Mouse (Mus musculus) cerebellum, adult 18-20 months (tissue): Measurements from ENCODE around the gene Cdipt.
A peak's percentile ranks its signal among the peaks of the same experiment; 100 is the strongest.

Source experiments
- DNase-seq, 2 experiments: peaks; one replicate each; pipeline ENCODE4 v3.0.0; 2021

Cdipt gene

GRCm38 (mm10) chr7:127013385-127013784 is 37.7 kb downstream of the Cdipt start:
- DNase-seq: no peak

- peak; percentile 70 to 73 for DNase-seq
Observed at GRCm38 (mm10) chr7:127014320-127014719, 38.6 kb downstream of the Cdipt start, which contains the start of gene Mvp. Mvp (minus strand) TSS chr7:127014621.

GRCm38 (mm10) chr7:127014993-127015392 is 39.3 kb downstream of the Cdipt start:
- no peak for DNase-seq

GRCm38 (mm10) chr7:127016081-127016480 is 40.4 kb downstream of the Cdipt start:
- peak; percentile 63 to 74 for DNase-seq

- no peak for DNase-seq
Observed at GRCm38 (mm10) chr7:127016481-127016485, 40.6 kb downstream of the Cdipt start, which contains the start of gene Pagr1b. Pagr1b (minus strand) TSS chr7:127016484.

DNA sequence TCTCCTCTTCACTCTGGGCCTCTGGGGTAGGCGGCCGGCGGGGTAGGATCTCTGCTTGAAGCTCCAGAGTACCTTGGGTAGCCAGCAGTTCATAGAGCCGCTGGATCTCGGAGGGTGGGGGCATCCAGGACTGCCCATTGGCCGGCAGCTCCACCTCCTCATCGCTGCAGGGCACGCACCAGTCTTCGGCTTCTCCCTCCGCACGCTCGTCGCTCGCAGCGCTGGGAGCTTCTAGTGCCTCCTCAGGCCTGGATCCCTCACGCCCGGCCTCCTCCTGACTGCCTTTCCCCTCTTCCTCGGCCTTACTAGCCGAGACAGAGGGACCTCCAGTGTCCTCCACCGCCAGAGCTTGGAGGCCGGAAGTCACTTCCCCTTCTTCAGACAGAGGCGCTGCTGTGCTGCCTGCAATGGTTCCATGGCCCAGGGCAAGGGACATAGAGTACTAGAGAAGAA is 40.8 kb downstream of the Cdipt start:
- DNase-seq: peak; percentile 69 to 72

- DNase-seq: peak; percentile 97 to 98
Observed at GRCm38 (mm10) chr7:127016971-127017949, 41.5 kb downstream of the Cdipt start, which contains the start of gene Pagr1a. Pagr1a (minus strand) TSS chr7:127017352.

GRCm38 (mm10) chr7:127017950-127018345 is 42.2 kb downstream of the Cdipt start:
- no peak for DNase-seq

GRCm38 (mm10) chr7:127018416-127019305 is 42.9 kb downstream of the Cdipt start:
- DNase-seq: peak in 1 of 2 experiments; percentile 43

GRCm38 (mm10) chr7:127019306-127019960 is 43.7 kb downstream of the Cdipt start:
- peak in 1 of 2 experiments; percentile 48 for DNase-seq

GRCm38 (mm10) chr7:127020031-127020430 is 44.3 kb downstream of the Cdipt start:
- peak; percentile 55 to 61 for DNase-seq

- DNase-seq: peak in 1 of 2 experiments; percentile 60
Observed at GRCm38 (mm10) chr7:127020491-127020890, 44.8 kb downstream of the Cdipt start.

DNA sequence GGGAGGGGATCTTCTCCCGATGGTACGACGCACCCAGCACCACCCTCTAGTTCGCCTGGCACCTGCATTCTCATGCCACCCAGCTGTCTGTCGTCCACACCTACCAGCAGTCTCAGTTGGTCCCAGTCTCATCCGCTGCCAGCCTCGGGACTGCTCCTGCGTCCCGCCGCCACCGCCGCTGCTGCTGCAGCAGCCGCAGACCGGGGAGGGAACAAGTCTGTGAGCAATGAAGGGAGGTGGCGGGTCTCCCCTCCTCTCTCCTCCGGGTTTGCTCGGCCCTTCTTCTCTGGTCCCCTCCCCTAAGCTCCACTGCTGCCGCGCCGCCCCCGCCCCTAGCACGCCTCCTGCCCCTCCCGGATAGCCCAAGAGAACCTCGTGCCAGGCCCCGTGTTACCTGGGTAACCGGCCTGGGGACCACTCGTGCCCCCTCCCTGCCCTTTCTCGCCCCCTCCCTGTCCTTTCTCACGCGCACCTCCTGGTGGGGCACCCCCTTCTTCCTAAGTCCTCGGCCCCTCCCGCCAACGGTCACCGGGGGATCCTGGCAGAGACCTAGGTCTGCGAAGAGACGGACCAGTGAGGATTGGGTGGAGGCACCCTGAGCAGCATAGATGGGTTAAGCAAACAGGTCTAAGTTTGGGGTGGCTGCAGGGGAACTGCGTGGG is 45.3 kb downstream of the Cdipt start, which contains the start of the genes Gm42742 and Prrt2:
Gene Gm42742 (minus strand): TSS at position 197 of the 662 bp plus-strand sequence.
Gene Prrt2 (minus strand): TSS at position 311 of the 662 bp plus-strand sequence.
- peak; percentile 76 to 82 for DNase-seq

DNA sequence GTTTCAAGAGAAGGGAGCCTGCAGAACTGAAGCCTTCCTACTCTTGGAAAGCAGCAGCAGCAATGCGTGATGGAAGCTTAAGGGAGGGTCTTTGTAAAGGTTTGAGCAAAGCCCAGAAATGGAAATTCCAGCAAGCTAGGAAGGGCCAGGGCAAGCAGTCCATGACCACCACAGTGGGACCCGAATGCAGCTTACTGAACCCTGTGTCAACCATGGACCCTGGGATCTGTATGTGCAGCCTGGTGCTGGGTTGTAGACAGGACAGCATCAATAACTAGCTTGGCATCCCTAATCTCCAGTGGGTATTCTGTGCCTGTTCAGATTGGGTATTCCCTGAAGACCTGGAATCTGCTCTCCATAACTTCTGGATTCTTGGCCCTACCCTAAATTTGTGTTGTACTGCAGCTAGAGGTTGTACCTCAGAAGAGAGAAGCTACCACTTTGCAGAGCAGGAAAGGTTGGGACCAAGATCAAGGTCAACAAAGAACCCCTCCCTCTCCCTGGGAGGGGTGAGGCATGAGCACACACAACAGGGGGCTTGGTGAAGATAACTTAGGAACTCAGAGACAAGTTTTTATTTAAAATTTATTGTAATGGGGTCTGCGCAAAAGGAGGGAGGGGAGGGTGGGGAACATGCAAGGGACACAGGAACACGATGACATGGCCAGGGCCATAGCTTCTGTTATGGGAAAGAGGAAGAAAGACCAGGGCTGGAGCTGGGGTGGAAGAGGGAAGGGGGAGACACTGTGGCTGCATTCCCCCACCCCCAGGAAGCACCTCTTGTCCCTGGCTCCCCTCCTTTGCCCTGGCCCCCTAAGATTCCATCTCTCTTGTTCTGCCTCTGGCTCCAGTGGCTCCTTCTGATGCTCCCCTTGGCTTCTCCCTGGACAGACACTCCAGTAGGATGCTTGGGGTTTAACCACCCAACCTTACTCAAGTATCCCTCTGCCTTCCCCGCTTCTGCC is 46.1 kb downstream of the Cdipt start:
- no peak for DNase-seq

DNA sequence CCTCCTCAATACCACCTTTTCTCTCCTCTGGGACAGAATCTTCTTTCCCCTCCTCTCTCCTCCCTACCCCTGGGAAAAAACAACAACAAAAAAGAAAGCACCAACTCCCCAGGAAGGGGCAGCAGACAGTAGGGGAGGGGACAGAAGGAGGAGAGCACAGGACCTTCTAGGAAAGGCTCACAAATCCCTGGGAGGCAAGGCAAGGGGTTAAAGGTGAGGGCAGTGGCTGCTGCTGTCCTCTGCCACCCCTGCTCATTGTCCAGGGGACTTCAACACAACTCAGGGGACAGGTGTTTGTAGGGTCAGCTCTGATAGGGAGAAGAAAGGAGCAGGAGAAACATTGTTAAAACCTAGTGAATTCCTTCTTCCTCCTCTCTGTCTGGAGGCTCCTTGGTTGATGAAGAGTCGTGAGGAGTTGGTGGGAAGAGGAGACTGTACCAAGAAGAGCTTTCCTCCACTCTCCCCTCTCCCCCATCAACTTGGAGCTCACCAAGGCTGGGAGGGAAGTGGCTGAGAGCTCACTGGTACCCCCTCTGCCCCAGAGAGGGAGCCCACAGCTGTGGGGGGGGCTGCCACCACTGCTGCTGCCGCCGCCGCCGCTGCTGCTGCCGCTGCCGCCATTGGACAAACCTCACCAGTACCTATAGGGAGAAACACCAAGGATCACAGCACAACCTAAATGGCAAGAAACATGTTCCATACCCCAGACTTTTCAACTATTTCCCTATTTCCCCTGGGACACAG is 47.0 kb downstream of the Cdipt start:
- no peak for DNase-seq

DNA sequence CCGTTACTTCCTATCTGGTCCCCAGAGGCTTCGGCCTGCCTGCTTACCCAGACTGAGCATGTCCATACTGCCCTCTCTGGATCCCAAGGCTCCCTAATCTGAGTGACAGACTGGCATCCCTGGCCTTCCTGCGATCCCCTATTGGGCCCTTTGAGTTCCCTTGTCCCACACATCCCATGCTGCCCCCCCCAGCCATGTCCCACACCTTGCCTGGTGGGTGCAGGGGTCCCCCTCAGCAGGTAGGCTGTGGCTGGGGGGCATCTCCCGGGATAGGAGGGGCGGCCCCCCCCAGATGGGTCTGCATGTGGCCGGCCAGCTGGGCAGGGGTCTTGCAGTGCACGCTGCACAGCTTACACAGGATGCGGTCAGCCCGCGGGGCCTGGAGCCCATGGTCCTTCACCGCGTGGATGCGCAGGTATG is 47.6 kb downstream of the Cdipt start:
- peak in 1 of 2 experiments; percentile 50 for DNase-seq

DNA sequence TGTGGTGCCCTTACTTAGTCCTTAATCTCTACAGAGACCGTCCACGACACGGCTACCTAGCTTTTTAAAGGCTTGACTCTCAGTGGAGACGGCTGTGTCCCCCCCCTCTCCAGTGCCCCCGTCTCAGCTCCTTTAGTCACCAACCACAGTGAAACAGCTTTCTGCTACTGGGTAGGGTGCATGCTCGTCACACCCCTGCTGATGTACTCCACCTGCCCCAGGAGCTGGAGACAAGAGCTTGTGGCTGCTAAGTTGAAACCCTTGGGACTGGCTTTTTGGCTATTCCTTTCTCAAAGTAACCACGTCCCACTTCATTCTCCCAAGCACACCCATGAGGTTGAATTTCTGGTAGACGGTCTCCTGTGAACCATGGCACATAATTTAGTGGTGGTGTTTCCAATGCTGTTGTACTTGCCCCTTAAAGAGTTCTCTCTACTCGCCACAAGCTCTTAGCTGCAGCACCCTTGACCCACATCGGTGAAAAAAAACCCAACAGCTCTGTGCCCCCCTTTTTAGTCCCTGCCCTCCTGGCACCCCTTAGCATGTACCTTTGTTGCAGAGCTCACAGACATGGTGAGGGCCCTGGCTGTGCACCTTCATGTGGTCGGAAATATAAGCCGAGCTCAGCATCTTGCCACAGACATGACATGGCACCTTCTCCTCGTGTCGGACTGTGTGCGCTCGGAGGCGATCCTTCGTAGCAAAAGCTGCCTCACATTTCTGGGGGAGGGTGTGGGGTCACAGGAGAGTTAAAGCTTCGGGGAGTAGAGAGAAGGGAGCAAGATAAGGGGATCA is 48.4 kb downstream of the Cdipt start:
- peak in 1 of 2 experiments; percentile 43 for DNase-seq

DNA sequence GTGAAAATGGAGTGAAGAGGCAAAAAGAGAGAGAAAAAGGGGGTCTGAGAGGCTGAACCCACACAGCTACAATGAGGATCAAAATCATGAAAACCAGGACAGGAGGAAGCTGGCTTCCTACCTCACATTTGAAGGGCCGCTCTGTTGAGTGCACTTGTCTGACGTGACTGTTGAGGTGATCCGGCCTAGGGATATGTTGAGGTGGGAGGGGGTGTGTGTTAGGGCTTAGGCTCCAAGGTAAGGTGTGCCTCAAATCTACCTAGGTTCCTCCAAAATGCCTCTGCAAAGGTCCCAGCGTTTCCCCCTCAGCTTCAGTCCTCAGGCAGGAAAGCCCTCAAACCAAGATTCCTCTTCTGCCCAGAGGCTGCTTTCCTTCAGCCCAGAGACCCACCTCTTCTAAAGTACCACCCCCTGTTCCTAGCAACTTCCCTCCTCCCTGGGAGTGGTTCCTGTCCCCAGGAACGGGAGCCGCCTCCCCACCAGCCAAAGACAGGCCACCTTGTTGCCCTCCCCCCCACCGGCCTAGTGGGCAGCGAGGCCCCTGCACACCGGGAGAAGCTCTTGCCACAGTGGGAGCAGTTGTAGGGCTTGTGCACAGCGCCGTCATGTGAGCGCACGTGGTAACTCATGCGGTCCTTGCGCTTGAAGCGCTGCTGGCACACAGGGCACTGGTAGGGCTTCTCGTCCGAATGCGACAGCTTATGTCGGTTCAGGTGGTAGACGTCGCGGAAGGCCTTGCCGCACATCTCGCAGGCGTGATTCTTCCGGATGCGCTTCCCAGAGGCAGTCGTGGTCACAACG is 49.2 kb downstream of the Cdipt start:
- peak; percentile 86 to 88 for DNase-seq
